Mouse (Mus musculus): Measurements from ENCODE around the gene Ch25h.

GRCm38 (mm10) chr19:34511528-34511927 lies 36.6 kb upstream of the Ch25h start:
- TF ChIP-seq CTCF (IDR thresholded peaks at IDR 0.05; ENCODE audit: control insufficient read depth, insufficient read depth, low read length) (no peak), POLR2A (IDR thresholded peaks at IDR 0.05; ENCODE audit: borderline replicate concordance, control insufficient read depth, low read depth, low read length) (no peak)

All from bone marrow, adult 2 months (tissue).